Mouse (Mus musculus): ENCODE measurements around the gene Ppara.
A peak's percentile ranks its signal among the peaks of the same experiment; 100 is the strongest.

Ppara gene

DNA sequence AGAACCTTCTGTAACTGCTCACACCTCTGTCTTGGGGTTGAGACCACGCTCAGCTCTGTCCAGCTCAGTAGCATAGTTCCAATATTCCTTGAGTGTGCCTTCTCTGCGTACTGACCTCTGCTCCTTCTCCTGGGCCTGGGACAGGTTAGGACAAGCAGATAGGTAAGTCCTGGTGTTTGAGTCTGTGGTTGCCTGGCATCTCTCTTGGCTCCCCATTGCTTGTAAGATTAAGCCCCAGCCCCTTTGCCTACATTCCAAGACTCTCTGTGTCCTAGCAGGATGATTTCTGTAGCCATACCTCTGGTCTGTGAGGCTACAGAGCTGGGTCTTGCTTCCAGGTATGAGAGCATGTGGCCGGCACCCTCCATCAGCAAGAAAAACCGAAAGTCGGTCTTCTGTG lies 6.6 kb upstream of the Ppara start:
- no peak for DNase-seq (ENCODE audit: low spot score in 2 of 2)

DNA sequence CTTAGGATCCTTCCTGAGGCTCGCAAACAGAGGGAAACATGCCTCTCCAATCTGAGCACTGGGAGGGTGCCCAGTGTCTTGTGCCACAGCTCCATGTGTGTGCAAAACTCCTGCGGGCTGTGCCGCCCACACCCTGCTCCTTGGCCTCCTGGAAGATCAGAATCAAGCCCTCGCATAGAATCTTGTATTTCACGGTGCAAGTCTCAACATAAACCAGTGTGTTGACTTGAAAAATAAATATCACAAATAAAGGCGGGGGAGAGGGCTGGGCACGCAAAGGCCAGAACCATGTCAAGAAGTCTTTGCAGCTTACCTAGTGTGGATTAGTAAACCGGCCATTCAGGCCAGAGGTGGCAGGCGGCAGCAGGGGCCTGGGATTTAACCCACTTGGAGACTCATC lies 5.5 kb upstream of the Ppara start:
- DNase-seq (ENCODE audit: low spot score in 2 of 2): no peak

DNA sequence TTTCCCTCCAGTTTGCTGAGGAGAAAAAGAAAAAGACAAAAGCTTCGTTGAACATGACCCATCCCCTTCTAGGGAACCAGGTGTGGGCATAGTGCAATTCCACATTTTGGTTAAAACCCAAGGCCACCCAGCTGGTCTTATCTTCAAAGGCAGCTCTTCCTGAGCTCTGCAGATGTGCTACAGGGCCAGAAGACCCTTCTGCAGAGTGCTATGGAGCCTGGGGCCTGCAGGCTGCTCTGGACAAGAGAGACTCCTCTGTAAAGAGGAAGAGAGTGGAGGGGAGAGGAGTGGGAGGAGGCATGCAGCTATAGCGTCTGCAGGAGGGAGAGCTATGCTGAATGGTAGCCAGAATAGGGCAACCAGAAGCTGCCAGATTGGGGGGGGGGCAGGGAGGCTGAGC lies 4.8 kb upstream of the Ppara start:
- DNase-seq (ENCODE audit: low spot score in 2 of 2): no peak

GRCm38 (mm10) chr15:85731885-85732603 lies 2.7 kb upstream of the Ppara start:
- no peak for DNase-seq (ENCODE audit: low spot score in 2 of 2)

GRCm38 (mm10) chr15:85732604-85732968 lies 2.2 kb upstream of the Ppara start:
- DNase-seq (ENCODE audit: low spot score in 2 of 2): no peak

- DNase-seq (ENCODE audit: low spot score in 2 of 2): no peak
Measured at GRCm38 (mm10) chr15:85733686-85734085, 1.1 kb upstream of the Ppara start.

DNA sequence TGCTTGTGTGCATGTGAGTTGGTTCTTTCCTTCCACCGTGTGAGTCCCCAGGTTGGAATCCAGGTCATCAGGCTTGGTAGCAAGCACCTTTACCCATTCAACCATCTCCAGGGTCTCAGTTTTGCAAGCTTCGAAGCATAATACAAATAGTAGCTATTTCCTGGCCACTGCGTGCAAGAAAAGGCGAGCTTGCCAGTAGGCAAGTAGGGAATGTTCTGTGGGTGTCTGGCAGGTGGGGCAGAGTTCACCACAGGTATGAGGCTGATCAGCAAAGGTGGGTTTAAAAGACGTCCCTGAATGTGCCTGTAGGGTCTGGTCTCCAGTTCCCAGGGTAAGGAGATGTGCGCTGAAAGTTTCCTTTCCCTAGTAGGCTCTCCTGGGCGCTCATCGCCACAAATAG lies 635 bp upstream of the Ppara start:
- no peak for DNase-seq (ENCODE audit: low spot score in 2 of 2)

GRCm38 (mm10) chr15:85735063-85735835 lies 466 bp downstream of the Ppara start:
- DNase-seq (ENCODE audit: low spot score in 2 of 2): peak; percentile 65 to 73

DNA sequence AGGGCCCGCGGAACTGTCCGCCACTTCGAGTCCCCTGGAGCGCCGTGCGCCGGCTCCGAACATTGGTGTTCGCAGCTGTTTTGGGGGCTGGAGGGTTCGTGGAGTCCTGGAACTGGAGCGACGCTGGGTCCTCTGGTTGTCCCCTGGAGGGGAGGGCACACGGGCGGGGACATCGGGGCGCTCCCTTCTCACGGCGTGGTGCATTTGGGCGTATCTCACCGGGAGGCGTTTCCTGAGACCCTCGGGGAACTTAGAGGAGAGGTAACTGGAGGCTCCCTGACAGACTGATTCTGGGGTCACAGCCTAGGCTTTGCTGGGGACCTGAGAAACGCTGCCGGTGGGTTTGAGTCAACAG lies 1.0 kb downstream of the Ppara start:
- DNase-seq (ENCODE audit: low spot score in 2 of 2): no peak

- DNase-seq (ENCODE audit: low spot score in 2 of 2): no peak
Measured at GRCm38 (mm10) chr15:85736506-85736905, 1.7 kb downstream of the Ppara start.

DNA sequence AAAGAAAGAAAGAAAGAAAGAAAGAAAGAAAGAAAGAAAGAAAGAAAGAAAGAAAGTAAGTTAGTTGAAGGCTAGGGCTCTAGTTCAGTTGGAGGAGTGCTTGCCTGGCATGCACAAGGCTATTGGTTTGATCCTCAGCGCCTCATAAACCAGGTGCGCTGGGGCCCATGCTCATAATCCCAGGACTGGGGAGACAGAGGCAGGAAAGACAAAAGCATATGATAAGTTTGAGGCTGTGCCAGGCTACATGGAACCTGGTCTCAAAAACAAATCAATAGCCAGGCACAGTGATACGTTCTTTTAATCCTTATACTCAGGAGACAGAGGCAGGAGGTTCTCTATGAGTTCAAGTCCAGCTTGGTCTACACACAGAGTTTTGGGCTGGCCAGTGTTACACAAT lies 3.6 kb downstream of the Ppara start:
- DNase-seq (ENCODE audit: low spot score in 2 of 2): no peak

DNA sequence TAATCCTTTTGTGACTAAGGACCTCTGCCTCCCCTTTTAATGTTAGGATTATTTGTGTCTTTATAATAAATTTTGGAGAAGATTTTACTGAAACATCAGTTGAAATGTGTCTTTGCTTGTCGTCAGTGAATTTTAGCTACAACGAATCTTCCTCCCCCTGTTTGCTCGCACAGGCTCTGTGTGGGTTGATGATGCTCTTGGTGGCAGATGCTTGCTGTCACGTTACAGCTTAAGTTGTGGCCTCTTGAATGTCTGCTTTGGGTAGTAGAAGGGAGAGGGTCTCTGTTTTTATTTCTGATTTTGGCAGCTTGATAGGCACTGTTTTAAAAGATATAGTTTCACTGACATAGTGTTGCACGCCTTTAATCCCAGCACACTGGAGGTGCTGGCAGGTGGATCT lies 4.2 kb downstream of the Ppara start:
- peak in 1 of 2 experiments; percentile 41 for DNase-seq (ENCODE audit: low spot score in 2 of 2)

DNA sequence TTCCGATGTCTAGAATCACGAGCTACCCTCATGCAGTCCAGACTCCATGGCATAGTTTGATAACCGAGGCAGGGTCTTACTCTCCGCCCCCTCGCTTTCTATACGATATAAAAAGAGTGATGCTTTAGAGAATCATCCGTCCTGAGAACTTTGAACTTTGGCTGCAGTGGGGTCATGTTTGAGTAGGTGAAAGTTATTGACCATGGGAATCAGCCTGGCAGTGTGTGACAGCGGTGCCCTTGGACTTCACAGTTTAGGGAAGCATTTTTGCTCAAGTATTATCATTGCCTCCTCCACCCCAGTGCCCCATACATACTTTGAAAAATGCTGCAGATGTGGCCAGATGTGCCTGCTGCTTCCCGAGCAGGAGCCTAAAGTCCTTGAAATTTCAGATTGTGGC lies 7.8 kb downstream of the Ppara start:
- no peak for DNase-seq (ENCODE audit: low spot score in 2 of 2)

GRCm38 (mm10) chr15:85743946-85744345 lies 9.2 kb downstream of the Ppara start:
- no peak for DNase-seq (ENCODE audit: low spot score in 2 of 2)

DNA sequence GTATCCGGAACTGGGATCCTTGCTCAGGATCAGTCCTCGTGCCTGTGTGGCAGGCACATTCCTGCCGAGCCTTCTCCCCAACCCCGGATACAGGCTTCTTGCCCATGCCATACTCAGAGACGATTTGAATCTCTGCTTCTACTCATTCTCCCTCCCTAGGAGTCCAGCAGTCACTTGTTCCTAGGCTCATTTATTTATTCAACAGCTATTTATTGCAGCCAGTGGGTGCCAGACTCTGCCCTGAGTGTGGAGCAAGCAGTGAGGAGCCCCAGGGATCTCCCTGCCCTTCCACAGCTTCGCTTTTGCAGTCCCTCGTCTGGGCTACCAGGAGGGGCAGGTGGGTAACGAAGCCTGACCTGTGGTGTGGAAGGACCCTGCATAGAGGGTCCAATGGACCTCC lies 11.4 kb downstream of the Ppara start:
- no peak for DNase-seq (ENCODE audit: low spot score in 2 of 2)

DNA sequence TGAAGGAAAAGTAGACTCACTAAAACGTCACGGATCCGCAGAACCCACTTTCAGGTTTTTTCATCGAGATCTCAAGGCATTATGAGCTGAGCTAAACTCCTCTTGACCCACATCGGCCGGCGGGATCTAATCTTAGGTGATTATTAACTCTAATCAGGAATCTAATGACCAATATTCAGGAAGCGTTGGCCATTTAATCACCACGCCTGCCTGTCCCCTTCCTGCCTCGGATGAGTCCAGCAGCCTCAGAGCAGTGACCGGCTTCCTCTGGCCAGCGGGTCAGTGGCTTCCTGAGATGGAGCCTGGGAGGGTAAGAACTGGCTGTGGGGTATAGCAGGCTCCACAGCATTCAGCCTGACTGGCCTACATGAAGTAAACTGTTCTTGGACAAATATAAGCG lies 11.9 kb downstream of the Ppara start:
- no peak for DNase-seq (ENCODE audit: low spot score in 2 of 2)

GRCm38 (mm10) chr15:85747951-85748350 lies 13.2 kb downstream of the Ppara start:
- DNase-seq (ENCODE audit: low spot score in 2 of 2): no peak

DNA sequence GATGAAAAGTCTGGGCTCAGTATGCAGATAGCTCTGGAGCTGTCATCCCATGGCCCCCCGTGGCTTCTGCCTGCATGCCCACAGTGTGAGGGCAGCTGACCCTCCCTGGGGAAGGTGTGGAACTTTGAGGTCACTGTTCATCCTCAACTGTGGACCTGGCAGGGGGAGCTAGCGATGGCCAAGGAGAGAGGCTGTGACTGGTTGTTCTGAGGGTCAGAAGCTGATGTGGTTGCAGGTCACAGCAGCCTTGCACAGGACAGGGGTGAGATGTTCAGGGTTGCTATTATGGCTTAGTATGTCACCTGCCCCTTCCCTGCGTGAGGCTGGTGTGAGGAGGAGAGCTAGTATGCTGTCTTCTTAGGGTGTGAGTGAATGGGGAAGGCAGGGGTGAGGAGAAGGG lies 13.7 kb downstream of the Ppara start:
- DNase-seq (ENCODE audit: low spot score in 2 of 2): no peak

DNA sequence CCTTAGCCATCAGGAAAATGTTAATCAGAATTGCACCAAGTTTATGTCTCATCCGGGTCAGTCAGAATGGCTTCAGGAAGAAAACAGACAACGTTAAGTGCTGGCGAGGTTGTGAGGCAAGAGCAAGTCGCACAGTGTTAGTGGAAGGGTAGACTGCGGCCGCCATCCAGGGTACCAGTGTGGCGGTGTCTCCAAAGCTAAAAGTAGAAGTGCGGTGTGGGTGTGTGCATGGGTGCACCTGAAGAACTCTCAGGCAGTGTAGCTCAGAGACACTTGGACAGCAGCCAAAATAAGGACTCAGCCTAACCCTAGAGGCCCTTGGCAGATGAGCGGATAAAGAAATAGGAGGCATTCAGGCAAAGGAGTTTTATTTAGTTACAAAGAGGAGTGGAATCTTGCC lies 14.4 kb downstream of the Ppara start:
- no peak for DNase-seq (ENCODE audit: low spot score in 2 of 2)

DNA sequence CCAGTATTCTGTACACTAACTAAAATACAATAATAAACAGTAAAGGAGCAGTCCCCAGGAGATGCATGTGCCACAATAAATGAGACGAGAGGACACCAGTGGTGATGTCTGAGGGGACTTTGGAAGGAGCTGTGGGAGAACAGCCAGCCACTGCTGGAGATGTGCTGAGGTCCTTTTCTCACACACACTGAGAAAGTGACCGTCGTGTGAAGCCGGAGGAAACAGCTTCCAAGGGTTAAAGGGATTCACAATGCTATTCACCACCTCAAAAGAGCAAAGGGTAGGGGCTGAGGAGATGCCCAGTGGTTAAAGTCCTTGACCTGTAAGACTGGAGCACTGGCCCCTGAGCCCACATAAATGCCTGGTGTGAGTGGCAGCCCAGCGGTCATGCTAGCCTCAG lies 15.3 kb downstream of the Ppara start:
- no peak for DNase-seq (ENCODE audit: low spot score in 2 of 2)

GRCm38 (mm10) chr15:85752655-85753054 lies 17.9 kb downstream of the Ppara start:
- DNase-seq (ENCODE audit: low spot score in 2 of 2): no peak

GRCm38 (mm10) chr15:85754033-85754650 lies 19.4 kb downstream of the Ppara start:
- DNase-seq (ENCODE audit: low spot score in 2 of 2): no peak

GRCm38 (mm10) chr15:85755214-85755613 lies 20.4 kb downstream of the Ppara start:
- DNase-seq (ENCODE audit: low spot score in 2 of 2): no peak

All from frontal cortex, postnatal 36 days (tissue).